8 mouse cellular contexts compared by ENCODE assay signal in genomic region chr1:134037172-134037571, GRCm38 (mm10). TPM values are rescaled to one million over a fixed set of nuclear protein-coding genes. Genes with fewer than 3 reads are reported as not detected.
DNase-seq lines count a peak whose midpoint lies in the region; ATAC-seq and TF ChIP-seq lines count a peak whose summit lies in the region.

Gene Fmod, plus strand, starts transcription at chr1:134037254.

- no peak for TF ChIP-seq EP300 in heart, postnatal 0 days (IDR thresholded peaks at IDR 0.05; ENCODE audit: low read depth)

- WGBS in kidney, embryonic 14.5 days: 22% methylated on average over 9 of the region's 9 CpGs
- 21% methylated on average over 9 of the region's 9 CpGs for WGBS in embryonic facial prominence, embryonic 15.5 days
- WGBS in heart, postnatal 0 days: 15% methylated on average over 9 of the region's 9 CpGs
- 14% methylated on average over 9 of the region's 9 CpGs for WGBS in lung, embryonic 16.5 days

- 0 out of 2 replicates have a peak, but pooled peaks have one; percentile 59 for ATAC-seq in kidney, embryonic 14.5 days (ENCODE audit: low FRiP score, low TSS enrichment)
- no peak; the same call in 1 of the 2 replicates for ATAC-seq in embryonic facial prominence, embryonic 15.5 days (ENCODE audit: insufficient number of reproducible peaks, low FRiP score, low TSS enrichment, low read depth)
- ATAC-seq in heart, postnatal 0 days (ENCODE audit: insufficient read depth, low read depth): peak; percentile 51; the same call in 1 of the 2 replicates
- ATAC-seq in lung, embryonic 16.5 days (ENCODE audit: low read depth): peak; percentile 85
- no peak for ATAC-seq in erythroid progenitor cell, adult 5-6 weeks (replicated peaks; ENCODE audit: low FRiP score, poor library complexity, severe bottlenecking)

- DNase-seq in kidney, adult 11 months: no peak
- DNase-seq in heart, postnatal 0 days (ENCODE audit: low spot score): peak; percentile 24
- DNase-seq in right cerebral cortex, adult 2 months (ENCODE audit: low spot score in 2 of 2): no peak
- no peak for DNase-seq in cerebellum, postnatal 4 days (ENCODE audit: low spot score in 2 of 2)

- peak within 1 kb of the TSS; percentile 17; the same call in 1 of the 2 replicates for H3K4me2 ChIP-seq in kidney, embryonic 14.5 days (replicated peaks; ENCODE audit: low read depth, low read length)
- H3K4me2 ChIP-seq in embryonic facial prominence, embryonic 15.5 days (replicated peaks): peak within 1 kb of the TSS; percentile 34
- peak within 1 kb of the TSS; percentile 21 for H3K4me2 ChIP-seq in heart, postnatal 0 days (ENCODE audit: low read depth, low read length)
- H3K4me2 ChIP-seq in lung, embryonic 16.5 days (ENCODE audit: low read depth, low read length): peak within 1 kb of the TSS; percentile 60

- no peak within 1 kb of the TSS for H3K27ac ChIP-seq in kidney, embryonic 14.5 days (ENCODE audit: low read depth, low read length)
- H3K27ac ChIP-seq in embryonic facial prominence, embryonic 15.5 days (replicated peaks): peak within 1 kb of the TSS; percentile 65
- 0 out of 2 replicates have a peak within 1 kb of the TSS, but pooled peaks have one; percentile 15 for H3K27ac ChIP-seq in heart, postnatal 0 days (ENCODE audit: low read depth)
- peak within 1 kb of the TSS; percentile 62 for H3K27ac ChIP-seq in lung, embryonic 16.5 days (ENCODE audit: low read length)

- 0 out of 2 replicates have a peak, but pooled peaks cover 6% of the 10 kb centered on the region for H3K4me1 ChIP-seq in kidney, embryonic 14.5 days (ENCODE audit: control insufficient read depth, insufficient read depth, low read length)
- peaks cover 16% of the 10 kb centered on the region for H3K4me1 ChIP-seq in embryonic facial prominence, embryonic 15.5 days
- 0 out of 2 replicates have a peak, but pooled peaks cover 5% of the 10 kb centered on the region for H3K4me1 ChIP-seq in heart, postnatal 0 days (ENCODE audit: control insufficient read depth, insufficient read depth)
- peaks cover 40% of the 10 kb centered on the region for H3K4me1 ChIP-seq in lung, embryonic 16.5 days (replicated peaks; ENCODE audit: control insufficient read depth, insufficient read depth, low read length)

- no peak for TF ChIP-seq CTCF in heart, postnatal 0 days (IDR thresholded peaks at IDR 0.05; ENCODE audit: low read depth)

- H3K4me3 ChIP-seq in kidney, embryonic 14.5 days (ENCODE audit: low read length): no peak within 1 kb of the TSS
- H3K4me3 ChIP-seq in embryonic facial prominence, embryonic 15.5 days (replicated peaks): no peak within 1 kb of the TSS
- H3K4me3 ChIP-seq in heart, postnatal 0 days (ENCODE audit: low read depth, low read length): no peak within 1 kb of the TSS
- H3K4me3 ChIP-seq in lung, embryonic 16.5 days (ENCODE audit: low read length): peak within 1 kb of the TSS; percentile 45

- H3K9me3 ChIP-seq in kidney, embryonic 14.5 days (ENCODE audit: control insufficient read depth, low read length): no peaks in the 10 kb centered on the region
- H3K9me3 ChIP-seq in embryonic facial prominence, embryonic 15.5 days (replicated peaks): no peaks in the 10 kb centered on the region
- H3K9me3 ChIP-seq in heart, postnatal 0 days (replicated peaks; ENCODE audit: control insufficient read depth, low read length): no peaks in the 10 kb centered on the region
- no peaks in the 10 kb centered on the region for H3K9me3 ChIP-seq in lung, embryonic 16.5 days (ENCODE audit: control insufficient read depth, low read length)

- H3K36me3 ChIP-seq in kidney, embryonic 14.5 days (ENCODE audit: control insufficient read depth, insufficient read depth, low read length): no peaks in the 10 kb centered on the region
- no peaks in the 10 kb centered on the region for H3K36me3 ChIP-seq in embryonic facial prominence, embryonic 15.5 days
- no peaks in the 10 kb centered on the region for H3K36me3 ChIP-seq in heart, postnatal 0 days (replicated peaks; ENCODE audit: control insufficient read depth, insufficient read depth, low read length)
- no peaks in the 10 kb centered on the region for H3K36me3 ChIP-seq in lung, embryonic 16.5 days (ENCODE audit: control insufficient read depth, insufficient read depth, low read length)

- H3K27me3 ChIP-seq in kidney, embryonic 14.5 days (ENCODE audit: control insufficient read depth, insufficient read depth, low read length): no peaks in the 10 kb centered on the region
- H3K27me3 ChIP-seq in embryonic facial prominence, embryonic 15.5 days: no peaks in the 10 kb centered on the region
- no peaks in the 10 kb centered on the region for H3K27me3 ChIP-seq in heart, postnatal 0 days (ENCODE audit: control insufficient read depth, insufficient read depth, low read length)
- H3K27me3 ChIP-seq in lung, embryonic 16.5 days (ENCODE audit: control insufficient read depth, insufficient read depth, low read depth, low read length): no peaks in the 10 kb centered on the region

- no peak within 1 kb of the TSS for H3K9ac ChIP-seq in kidney, embryonic 14.5 days (ENCODE audit: low read depth, low read length)
- H3K9ac ChIP-seq in embryonic facial prominence, embryonic 15.5 days: no peak within 1 kb of the TSS
- H3K9ac ChIP-seq in heart, postnatal 0 days (replicated peaks; ENCODE audit: low read depth, low read length): 0 out of 2 replicates have a peak within 1 kb of the TSS, but pooled peaks have one; percentile 20
- H3K9ac ChIP-seq in lung, embryonic 16.5 days (ENCODE audit: low read length): peak within 1 kb of the TSS; percentile 62

RNA-seq across cellular contexts. Expression of gene Fmod, which starts in this region (rescaled TPM):
- 1.7 and 4.0 TPM in 2 replicates for polyA plus RNA-seq in kidney, embryonic 14.5 days (2014; fragmentation: Nextera tagmentation; extraction: Ambion mirVana)
- polyA plus RNA-seq in embryonic facial prominence, embryonic 15.5 days (2015; fragmentation: Nextera tagmentation; extraction: Ambion mirVana): 22.2 and 30.8 TPM in 2 replicates
- total RNA-seq in heart, postnatal 0 days (2014; rRNA removed; ENCODE audit: low replicate concordance): 11.2 and 12.5 TPM in 2 replicates
- polyA plus RNA-seq in heart, postnatal 0 days (2015; fragmentation: Nextera tagmentation; extraction: Ambion mirVana): 7.7 and 8.9 TPM in 2 replicates
- polyA plus RNA-seq in lung, embryonic 16.5 days (2015; fragmentation: Nextera tagmentation; extraction: Ambion mirVana): 159 and 191 TPM in 2 replicates
- not detected in 2 replicates for total RNA-seq in erythroid progenitor cell, adult 5-6 weeks (2015; ENCODE audit: low replicate concordance)
- total RNA-seq in erythroid progenitor cell, adult 5-6 weeks (2017; ENCODE audit: low replicate concordance): not detected in 2 replicates

Comparison
In these comparisons a context has a peak if more than half of its experiments do, and no peak if none do; other contexts are left out.
1. RNA of gene Fmod (total RNA-seq): 11.2 to 12.5 TPM in heart, postnatal 0 days; not detected in erythroid progenitor cell, adult 5-6 weeks; every median in the first group is over 10 times any median in the second.
2. ATAC-seq: peak in kidney, embryonic 14.5 days (single experiment), heart, postnatal 0 days (single experiment) and lung, embryonic 16.5 days (single experiment); none in embryonic facial prominence, embryonic 15.5 days (single experiment) and erythroid progenitor cell, adult 5-6 weeks (single experiment).
3. H3K9ac ChIP-seq: peak in heart, postnatal 0 days (single experiment) and lung, embryonic 16.5 days (single experiment); none in kidney, embryonic 14.5 days (single experiment) and embryonic facial prominence, embryonic 15.5 days (single experiment).
4. Peak in every context shown above with its lines, with median percentiles within 50 percentile points of each other: H3K4me2 ChIP-seq.